Mouse (Mus musculus) megakaryocyte, adult 5-6 weeks (primary cell): ENCODE data around the gene Pik3r5. TPM values are rescaled to one million over a fixed set of nuclear protein-coding genes. Genes with fewer than 3 reads are reported as not detected.

ENCODE experiments used
- ATAC-seq: 2 replicates; pipeline ENCODE4 v1.8.0; 2016; ENCODE audit warnings: mild to moderate bottlenecking, inconsistent platforms; ENCODE audit not compliant: poor library complexity, severe bottlenecking
- total RNA-seq, 2 experiments: library from RNA; stranded (forward) in 1 of 2; stranded (reverse) in 1 of 2; fragments of 153-499, 151-499 nt in 1 of 2; fragments of 221-1000, 200-1000 nt in 1 of 2; gene quantifications; 2 replicates each; pipeline versions ENCODE4 v1.2.3 to v1.2.4; 2015 to 2017

The Pik3r5 gene
- total RNA-seq, 2 experiments from 2014 or later, result 40.8 to 55.3 TPM

DNA sequence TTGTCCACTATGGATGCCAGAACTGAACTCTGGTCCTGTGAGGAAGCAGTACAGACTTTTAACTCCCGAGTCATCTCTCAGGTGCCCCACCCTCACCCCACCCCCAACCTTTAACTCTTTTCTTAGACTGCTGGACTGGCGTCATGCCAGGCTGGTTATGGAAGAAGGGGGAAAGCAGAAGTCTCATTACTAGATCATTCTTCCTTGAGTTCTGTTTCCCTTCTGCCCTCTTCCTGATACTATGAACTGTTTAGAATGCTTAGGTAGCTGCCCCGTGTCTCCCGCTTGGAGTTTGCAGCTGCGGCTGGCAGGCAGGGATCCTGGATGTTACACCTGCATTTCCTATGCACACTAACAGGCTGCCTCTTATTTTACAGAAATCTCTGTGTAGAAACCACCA lies 87.9 kb downstream of the Pik3r5 start:
- peak; percentile 80 for ATAC-seq

DNA sequence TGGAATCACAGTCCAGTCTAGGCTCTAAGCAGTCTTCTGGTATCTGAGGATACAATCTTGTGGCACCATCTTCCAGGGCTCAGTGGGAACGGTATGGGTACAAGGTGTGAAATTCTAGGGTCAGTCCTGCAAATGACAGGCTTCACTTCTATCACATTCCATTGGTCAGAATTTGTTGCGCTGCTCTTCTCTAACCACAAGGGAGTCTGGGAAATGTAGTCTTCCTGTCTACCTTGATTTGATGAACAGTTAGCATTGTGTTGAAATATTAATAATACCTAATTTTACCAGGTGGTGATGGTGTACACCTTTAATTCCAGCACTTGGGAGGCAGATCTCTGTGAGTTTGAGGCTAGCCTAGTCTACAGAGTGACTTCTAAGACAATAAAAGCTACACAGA lies 88.5 kb downstream of the Pik3r5 start:
- ATAC-seq, result no peak

DNA sequence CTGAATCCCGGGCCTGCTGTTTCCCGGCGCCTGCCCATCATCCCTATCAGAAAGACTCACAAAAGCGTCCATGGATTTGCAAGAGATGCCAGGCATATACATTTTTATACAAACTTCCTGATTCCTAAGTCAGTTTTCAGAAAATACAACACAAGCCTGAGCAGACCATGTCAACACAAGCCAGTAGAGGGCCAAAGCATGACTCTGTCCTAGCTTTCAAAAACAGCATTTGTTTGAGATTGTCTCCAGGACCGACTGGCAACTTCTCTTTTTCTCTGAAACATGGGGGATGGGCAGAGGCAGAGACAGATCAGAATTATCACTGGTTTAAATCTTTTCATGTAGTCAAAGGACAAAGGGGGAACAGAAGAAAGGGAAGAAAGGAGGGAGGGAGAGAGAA lies 89.4 kb downstream of the Pik3r5 start:
- peak; percentile 72 for ATAC-seq

DNA sequence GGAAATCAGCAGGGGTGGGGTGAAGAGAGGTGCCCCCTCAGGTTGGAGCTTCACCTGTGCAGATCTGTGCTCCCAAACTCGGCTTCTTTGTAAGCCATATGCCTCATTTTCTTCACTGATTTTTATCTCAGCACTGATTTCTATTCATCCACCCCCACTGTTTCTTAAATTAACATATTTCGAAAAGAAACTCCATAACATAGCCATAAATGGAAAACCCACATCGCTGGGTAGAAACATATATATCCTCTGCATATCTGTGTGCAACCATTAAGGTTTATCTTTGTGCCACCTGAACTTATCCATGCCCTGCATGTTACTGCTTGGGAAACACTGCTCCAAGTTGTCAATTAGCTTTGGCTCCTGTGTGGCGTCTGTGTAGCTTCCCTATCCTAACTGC lies 94.5 kb downstream of the Pik3r5 start:
- ATAC-seq, result no peak

DNA sequence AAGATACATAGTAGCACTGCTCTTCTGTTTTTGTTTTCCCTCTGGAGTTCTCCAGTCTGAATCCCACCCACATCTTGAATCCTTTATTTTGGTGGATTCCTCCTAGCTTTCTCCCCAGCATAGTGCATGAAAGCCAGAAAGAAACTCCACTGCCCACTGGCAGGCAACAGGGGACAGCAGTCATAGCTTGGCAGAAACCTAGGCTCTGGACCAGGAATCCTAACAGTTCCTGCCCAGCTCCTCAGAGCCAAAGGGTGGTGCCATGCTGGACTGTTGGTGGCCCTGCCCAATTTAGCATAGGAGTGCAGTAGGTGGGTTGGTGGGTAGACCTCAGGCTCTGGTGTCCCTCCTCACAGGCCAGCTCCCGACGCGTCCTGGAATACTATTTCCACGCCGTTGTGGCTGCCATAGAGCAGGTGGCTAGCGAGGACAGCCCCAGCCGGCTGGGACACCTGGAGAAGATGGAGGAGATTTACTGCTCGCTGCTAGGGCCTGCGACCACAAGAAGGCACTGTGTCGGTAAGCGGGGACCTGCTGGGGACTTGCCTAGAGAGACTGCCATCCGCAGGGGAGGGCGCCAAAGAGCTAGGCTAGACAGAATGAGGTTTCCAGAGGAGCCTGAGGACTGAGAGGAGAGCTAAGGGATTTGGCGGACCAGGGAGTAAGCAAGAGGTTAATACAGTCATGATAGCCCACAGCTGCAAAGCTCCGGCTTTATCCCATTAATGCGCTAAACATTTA lies 99.3 kb downstream of the Pik3r5 start:
- ATAC-seq, result no peak

DNA sequence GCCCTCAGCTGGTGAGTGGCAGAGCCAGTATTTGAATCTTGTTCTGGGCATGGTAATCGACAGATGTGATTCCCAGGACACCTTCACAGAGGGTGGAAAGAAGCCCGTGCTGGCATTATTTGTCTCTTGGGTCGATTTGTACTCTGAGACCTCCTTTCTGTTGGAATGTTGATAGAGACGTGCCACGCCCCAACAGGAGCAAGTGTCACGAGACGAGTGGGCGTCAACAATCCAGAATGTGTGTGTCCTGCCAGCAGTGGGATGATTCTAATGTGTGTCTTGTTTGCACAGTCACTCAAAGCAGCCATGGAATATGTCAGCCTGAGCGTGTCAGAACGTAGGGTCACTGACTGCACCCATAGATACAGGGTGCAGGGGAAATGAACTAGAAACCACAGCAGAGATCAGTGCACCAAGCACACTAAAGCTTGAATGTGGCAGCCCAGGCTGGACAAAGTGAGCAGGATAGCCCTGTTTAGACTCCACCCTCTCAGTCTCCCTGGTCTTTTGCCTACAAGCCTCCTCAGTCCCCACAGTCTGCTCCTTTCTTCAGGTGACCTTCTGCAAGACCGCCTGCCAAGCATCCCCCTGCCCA lies 100.1 kb downstream of the Pik3r5 start:
- ATAC-seq, result no peak

DNA sequence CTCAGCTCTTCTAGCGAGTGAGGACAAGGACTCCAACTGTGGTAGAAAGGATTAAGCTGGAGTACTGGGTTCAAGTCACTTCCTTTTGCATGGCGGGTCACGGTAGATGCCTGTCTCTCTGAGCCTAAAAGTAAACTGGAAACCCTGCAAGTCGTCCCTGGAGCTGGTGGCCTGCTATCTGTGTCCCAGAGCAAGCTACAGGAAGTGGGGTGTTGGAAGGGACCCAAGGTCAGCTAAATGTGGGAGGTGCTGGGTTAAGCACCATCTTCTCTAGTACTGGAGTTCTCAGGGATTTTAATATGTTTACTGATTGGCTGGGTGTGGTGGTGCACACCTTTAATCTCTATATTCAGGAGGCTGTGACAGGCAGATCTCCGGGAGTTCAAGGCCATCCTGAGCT lies 100.9 kb downstream of the Pik3r5 start:
- ATAC-seq, result no peak

DNA sequence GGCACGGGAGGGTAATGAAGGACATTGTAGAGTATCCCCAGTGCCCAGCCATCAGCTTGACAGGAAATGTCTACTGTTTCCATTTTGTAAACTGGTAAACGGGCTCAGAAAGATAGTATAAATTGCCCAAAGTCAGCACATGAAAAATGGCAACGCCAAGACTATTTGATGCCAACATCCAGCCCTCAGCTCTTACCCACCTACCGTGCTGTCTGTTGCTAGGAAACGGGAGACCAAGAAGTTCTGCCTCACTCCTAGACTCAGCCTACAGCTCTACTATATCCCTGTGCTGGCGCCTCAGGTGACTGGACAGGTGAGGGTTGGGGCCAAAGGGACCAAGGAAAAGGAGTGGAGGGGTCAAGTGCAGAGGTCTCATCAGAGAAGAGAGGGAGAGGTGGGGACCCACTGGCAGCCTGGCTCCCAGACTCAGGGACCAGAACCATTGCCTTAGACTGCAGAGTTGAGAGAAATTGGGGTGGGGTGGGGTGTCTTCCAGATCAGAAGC lies 102.1 kb downstream of the Pik3r5 start:
- ATAC-seq, result no peak

DNA sequence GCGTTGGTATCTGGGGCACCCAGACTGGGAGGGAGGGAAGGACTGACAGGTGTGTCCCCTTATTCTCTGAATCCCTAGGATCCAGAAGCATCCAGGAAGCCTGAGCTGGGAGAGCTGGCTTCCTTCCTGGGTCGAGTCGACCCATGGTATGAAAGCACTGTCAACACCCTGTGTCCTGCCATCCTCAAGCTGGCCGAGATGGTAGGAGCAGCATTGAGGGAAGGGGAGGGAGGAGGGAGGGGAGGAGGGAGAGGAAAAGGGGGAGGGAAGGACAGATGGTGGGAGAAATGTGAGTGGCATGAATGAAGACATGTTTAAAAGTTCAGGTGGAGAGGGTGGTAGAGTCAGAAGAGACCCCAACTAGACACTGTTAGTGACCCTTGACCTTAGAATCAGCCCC lies 104.1 kb downstream of the Pik3r5 start:
- no peak for ATAC-seq

DNA sequence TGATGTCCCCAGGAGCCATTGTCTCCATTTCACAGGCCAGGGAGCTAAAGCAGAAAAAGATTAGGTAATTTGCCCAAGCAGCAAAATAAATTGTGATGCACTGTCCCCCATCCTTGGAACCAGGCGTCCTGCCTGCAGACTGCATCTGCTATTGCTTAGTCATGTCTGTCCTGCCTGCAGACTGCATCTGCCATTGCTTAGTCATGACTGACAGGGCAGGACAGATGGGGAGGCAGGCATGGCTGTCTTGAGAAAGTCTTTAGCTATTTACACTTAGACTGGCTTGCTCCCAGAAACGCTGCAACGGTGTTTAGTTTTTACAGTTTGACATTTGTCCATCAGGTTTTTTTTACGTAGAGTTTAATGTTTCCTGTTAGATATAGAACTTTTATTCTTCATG lies 104.5 kb downstream of the Pik3r5 start:
- no peak for ATAC-seq

DNA sequence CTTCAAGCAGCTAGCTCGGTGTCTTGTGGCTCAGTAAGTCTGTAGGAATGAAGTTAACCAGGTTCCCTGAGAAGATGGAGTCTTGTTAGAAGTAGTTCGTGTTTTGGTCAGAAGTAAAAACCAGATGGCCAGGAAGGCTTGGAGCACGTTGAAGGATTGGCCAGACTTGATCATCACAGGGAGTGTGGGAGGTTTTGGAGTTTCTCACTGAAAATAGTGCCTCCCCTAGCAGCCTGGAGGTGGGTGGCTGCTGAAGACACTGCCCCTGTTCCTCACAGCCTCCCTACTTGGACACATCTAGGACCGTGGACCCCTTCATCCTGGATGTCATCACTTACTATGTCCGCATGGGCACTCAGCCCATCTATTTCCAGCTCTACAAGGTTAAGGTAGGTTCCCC lies 107.7 kb downstream of the Pik3r5 start:
- no peak for ATAC-seq

DNA sequence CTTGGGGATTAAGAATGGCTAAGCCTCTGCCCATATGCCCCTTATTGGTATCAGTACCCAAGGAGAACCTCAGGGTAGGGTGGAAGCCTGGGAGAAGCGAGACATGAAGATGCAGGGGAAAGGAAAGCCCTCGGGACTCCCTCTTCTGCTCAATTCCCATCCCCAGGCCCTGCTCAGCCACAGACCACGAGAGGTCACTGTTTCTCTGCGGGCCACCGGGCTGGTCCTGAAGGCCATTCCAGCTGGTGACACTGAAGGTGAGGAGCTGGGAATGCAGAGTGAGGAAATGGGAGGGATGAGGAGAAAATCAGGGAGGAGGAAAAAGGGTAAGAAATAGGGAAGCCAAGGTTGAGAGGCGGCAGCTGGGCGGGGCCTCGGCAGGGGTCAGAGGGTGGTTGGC lies 112.6 kb downstream of the Pik3r5 start:
- ATAC-seq, result no peak

DNA sequence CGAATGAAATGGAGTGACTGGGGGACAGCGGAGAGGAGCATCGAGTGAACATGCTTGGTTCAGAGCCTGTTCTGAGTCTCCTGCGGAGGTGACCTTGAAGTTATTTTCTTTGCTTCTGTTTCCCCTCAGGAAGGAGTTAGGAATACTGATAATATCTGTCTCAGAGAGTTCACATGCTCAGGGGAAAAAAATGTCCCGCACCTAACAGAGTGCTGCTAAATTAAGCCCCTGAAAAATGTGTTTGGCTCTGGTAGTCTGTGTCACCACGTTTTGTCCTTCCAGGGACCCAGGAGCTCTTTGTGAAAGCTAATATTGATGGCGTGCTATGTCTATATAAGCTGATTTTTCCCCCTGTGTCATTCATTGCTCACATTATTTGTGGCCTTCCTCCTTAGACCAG lies 113.3 kb downstream of the Pik3r5 start:
- no peak for ATAC-seq

DNA sequence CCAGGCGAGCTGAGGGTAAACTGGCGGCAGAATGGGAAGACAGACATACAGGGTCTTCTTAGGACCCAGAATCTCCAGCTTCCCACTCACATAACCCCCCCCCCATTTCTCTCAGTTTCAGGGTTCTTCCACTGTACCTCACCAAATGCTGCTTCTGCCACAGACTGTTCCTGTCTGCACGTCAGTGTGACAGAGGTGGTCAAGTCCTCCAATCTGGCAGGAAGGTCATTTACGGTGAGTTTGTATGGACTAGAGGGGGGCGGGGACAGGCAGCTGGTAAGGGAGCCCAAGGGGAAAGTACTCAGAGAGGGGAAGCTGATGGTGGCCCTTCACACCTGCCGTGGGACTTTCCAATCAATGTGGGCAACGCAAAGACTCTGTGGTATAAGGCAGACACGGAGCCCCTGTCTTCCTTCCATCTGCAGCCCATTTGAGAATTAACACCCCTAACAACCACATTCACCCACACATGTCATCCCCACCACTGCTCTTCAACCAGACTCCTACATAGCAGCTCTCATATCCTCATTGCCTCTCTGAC lies 113.8 kb downstream of the Pik3r5 start:
- ATAC-seq, result no peak

Other genes with a start within 250 kb of the Pik3r5 start
- gene Ntn1, start 31.3 kb upstream of the Pik3r5 start, total RNA-seq (2015), result not detected in 2 replicates
- gene Ntn1, start 31.3 kb upstream of the Pik3r5 start, total RNA-seq (2017), result 0.08 TPM in 1 of 2 replicates, not detected in the other
- 35.9 TPM in 2 replicates for gene Pik3r6, start 70.9 kb downstream of the Pik3r5 start, total RNA-seq (2015)
- 63.6 and 67.3 TPM in 2 replicates for gene Pik3r6, start 70.9 kb downstream of the Pik3r5 start, total RNA-seq (2017)
- 0.59 and 1.9 TPM in 2 replicates for gene Mfsd6l, start 124.1 kb downstream of the Pik3r5 start, total RNA-seq (2015)
- 2.4 TPM in 2 replicates for gene Mfsd6l, start 124.1 kb downstream of the Pik3r5 start, total RNA-seq (2017)
- gene Ccdc42, start 154.9 kb downstream of the Pik3r5 start, total RNA-seq (2015), result not detected in 2 replicates
- not detected in 2 replicates for gene Ccdc42, start 154.9 kb downstream of the Pik3r5 start, total RNA-seq (2017)